Mouse (Mus musculus): ENCODE measurements at regions not wholly inside any gene's neighbourhood (a gene's known extent, or its start where the extent isn't known, plus 50 kb on each side); places are given as distances from the start of the nearest gene placed in this dataset.
"Not testable (repeated sequence)": the region's sequence is repeated elsewhere in the genome, so short reads cannot be mapped to it uniquely, and the experiment has no call there.

DNA sequence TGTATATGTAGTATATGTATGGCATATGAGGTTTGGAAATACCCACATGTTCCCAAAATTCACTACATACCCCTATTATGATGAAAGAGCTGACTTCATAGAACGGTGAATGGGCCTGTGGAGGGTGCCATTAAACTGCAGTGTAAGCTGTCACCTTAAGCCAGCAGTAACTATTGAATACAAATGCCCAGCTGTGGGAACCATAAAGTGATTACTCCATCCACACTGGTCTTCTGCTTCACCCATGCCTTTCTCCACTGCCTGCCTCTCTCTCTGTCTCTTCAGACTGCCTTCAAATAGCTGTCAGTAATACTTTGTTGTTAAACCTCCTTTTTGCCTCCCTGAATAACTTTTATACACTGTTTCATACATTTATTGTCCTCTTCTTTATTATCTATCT, 143.5 kb upstream of the Tacstd2 start:
- in situ Hi-C loops (cut with MboI; ENCODE audit: unreplicated experiment in 2 of 2): not testable (repeated sequence)

DNA sequence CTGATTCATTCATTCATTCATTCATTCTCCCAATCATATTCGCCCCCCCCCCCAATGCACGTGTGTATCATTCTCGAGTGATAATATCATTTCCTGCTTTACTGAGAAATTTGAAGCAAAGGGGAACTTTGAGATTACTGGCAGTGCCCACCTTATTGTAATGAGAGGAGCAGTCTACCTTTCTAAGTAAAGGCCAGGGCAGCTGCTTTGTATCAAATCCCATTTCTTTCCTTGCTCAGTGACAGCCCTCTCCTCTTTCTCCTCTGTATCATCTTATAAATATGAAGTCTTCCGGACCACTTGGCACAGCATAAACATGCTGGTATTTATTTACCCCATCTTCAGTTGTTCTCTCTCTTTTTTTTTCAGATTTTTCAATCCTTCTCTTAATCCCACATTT, 139.1 kb upstream of the Tacstd2 start:
- in situ Hi-C loops (cut with MboI; ENCODE audit: unreplicated experiment in 2 of 2): not testable (repeated sequence)

DNA sequence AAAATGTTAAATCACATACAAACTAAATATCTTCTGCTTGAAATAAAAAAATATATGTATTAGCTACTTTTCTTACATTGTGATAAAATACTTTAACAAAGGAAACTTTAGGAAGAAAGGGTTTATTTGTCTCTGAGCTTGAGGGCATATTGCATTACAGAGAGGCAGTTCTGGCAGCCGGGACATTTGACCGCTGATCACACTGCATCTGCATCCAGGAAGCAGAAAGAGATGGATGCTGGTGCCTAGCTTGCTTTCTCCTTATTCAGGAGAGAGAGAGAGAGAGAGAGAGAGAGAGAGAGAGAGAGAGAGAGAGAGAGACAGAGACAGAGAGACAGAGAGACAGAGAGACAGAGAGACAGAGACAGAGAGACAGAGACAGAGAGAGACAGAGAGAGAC, 137.7 kb upstream of the Tacstd2 start:
- in situ Hi-C loops (cut with MboI; ENCODE audit: unreplicated experiment in 2 of 2): not testable (repeated sequence)

DNA sequence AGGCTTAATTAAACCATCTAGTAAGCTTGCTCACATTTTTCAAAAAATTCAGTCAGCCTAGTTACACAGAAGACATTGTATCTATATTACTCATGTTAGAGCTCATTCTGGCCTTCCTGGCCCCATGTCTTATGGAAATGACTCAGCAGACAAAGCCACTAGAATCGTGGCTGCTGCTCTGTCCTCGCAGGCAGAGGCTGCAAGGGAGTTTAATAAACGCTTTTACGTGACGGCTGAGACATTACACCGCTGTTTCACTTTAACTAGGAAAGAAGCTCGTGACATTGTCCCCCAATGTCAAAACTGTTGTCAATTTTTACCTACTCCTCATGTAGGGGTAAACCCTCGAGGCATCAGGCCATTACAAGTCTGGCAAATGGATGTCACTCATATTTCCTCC, 132.5 kb upstream of the Tacstd2 start:
- in situ Hi-C loops (cut with MboI; ENCODE audit: unreplicated experiment in 2 of 2): not testable (repeated sequence)

DNA sequence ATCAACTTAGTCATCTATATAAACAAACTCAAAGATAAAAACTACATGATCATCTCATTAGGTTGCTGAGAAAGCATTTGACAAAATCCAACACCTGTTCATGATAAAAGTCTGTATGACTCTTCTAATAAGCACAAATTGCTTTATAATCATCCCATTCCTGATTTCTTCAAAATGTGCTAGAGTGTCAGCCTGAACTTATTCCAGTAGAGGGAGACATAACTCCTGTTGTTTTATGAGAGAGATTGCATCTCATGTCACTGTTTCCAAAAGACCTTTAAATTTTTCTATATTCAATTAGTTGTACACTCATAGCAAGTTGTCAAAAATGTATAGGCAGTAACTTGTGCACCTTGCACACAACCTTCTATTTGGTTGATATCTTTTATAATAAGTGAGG, 96.0 kb upstream of the Tacstd2 start:
- in situ Hi-C loops (cut with MboI; ENCODE audit: unreplicated experiment in 2 of 2): loop anchor here in 1 of 2 experiments (10.0 kb wide), 1 partner anchor 77 kb away; no protein-coding TSS in a partner anchor

DNA sequence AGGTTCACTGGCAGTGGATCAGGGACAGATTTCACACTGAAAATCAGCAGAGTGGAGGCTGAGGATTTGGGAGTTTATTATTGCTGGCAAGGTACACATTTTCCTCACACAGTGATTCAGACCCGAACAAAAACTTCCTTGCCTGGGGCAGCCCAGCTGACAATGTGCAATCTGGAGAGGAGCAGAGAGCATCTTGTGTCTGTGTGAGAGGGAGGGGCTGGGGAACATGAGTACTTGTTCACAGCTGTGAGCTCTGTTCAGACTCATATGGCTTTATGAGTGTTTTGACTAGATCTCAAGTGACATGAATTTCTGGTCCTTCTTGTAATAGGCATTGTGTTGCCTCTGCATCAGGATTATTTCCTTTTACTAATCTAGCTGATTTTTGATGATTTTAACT, 74.8 kb upstream of the Tacstd2 start:
- in situ Hi-C loops (cut with MboI; ENCODE audit: unreplicated experiment in 2 of 2): loop anchor here in 1 of 2 experiments (25.0 kb wide), 1 partner anchor 98 kb away; no protein-coding TSS in a partner anchor

DNA sequence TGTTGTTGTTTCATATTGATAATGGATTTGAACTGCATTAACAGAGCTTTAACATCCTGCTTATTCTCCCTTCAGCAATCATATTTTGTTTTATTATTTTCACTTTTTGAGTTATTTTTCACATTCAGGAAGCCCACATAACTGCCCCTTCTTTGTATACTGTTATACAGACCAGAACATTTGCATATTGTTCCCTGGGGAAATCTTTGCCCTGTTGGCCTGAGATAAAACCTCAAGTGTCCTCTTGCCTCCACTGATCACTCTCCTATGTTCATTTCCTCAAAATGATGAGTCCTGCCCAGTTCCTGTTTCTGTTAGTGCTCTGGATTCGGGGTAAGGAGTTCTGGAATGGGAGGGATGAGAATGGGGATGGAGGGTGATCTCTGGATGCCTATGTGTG, 73.9 kb upstream of the Tacstd2 start:
- in situ Hi-C loops (cut with MboI; ENCODE audit: unreplicated experiment in 2 of 2): loop anchor here (10.0 to 25.0 kb wide), 2 partner anchors 95 to 97 kb away; no protein-coding TSS in a partner anchor

Data from v-Abl transformed pro-B cells (cell line).